Mouse (Mus musculus) bone marrow, adult 2 months (tissue): Measurements from ENCODE around the gene Cfap97d1.

Experiments
- CTCF ChIP-seq: fragments of 200-500 bp; IDR thresholded peaks from 2 replicates; pipeline ENCODE4 v1.5.1; 2011; ENCODE audit warnings: low read length, control low read depth; ENCODE audit not compliant: control insufficient read depth, insufficient read depth
- POLR2A ChIP-seq: fragments of 200-500 bp; IDR thresholded peaks from 2 replicates; pipeline ENCODE4 v1.6.1; 2011; ENCODE audit warnings: low read depth, mild to moderate bottlenecking, control low read depth, low read length, borderline replicate concordance; ENCODE audit not compliant: control insufficient read depth

- TF ChIP-seq CTCF (no peak), POLR2A (no peak)
Observed at GRCm38 (mm10) chr11:101995938-101996337, 11.9 kb downstream of the Cfap97d1 start.
